Mouse (Mus musculus) forebrain, embryonic 15.5 days (tissue): ENCODE measurements at regions not wholly inside any gene's neighbourhood (a gene's known extent, or its start where the extent isn't known, plus 50 kb on each side); places are given as distances from the start of the nearest gene placed in this dataset.

Experiments
- ATAC-seq: fragments of 200-750 bp; cut with Nextera tagmentation; replicated peaks from 2 replicates; pipeline ENCODE4 v1.8.0; 2017; ENCODE audit warnings: mild to moderate bottlenecking, moderate TSS enrichment, moderate library complexity
- H3K27ac ChIP-seq: fragments of 300-500 bp; sonication (generic); replicated peaks from 2 replicates; pipeline ENCODE4 v1.5.1; 2015; ENCODE audit warnings: mild to moderate bottlenecking, inconsistent platforms
- H3K27me3 ChIP-seq: fragments of 300-500 bp; sonication (generic); 2 replicates; pipeline ENCODE4 v1.6.1; 2015; ENCODE audit warnings: inconsistent platforms
- H3K36me3 ChIP-seq: fragments of 300-500 bp; sonication (generic); 2 replicates; pipeline ENCODE4 v1.6.1; 2015; ENCODE audit warnings: mild to moderate bottlenecking, inconsistent platforms
- H3K4me1 ChIP-seq: fragments of 300-500 bp; sonication (generic); 2 replicates; pipeline ENCODE4 v1.6.1; 2015; ENCODE audit warnings: inconsistent platforms
- H3K4me2 ChIP-seq: fragments of 300-500 bp; sonication (generic); replicated peaks from 2 replicates; pipeline ENCODE4 v1.6.1; 2015; ENCODE audit warnings: mild to moderate bottlenecking, inconsistent platforms
- H3K4me3 ChIP-seq: fragments of 300-500 bp; sonication (generic); 2 replicates; pipeline ENCODE4 v1.5.1; 2015; ENCODE audit warnings: mild to moderate bottlenecking, inconsistent platforms
- H3K9ac ChIP-seq: fragments of 300-500 bp; sonication (generic); replicated peaks from 2 replicates; pipeline ENCODE4 v1.6.1; 2015; ENCODE audit warnings: mild to moderate bottlenecking, inconsistent platforms
- H3K9me3 ChIP-seq: fragments of 300-500 bp; sonication (generic); 2 replicates; pipeline ENCODE4 v1.6.1; 2016; ENCODE audit warnings: inconsistent platforms
- WGBS: fragments of 180-500 bp; shearing (Covaris S2); methylation state at CpG from one replicate; pipeline ENCODE4 v1.1.7; 2015; ENCODE audit warnings: mixed read lengths; 5-methylcytosine and 5-hydroxymethylcytosine counted together

GRCm38 (mm10) chr4:142503761-142504160, 264.6 kb upstream of the Kazn start:
- no peak overlapping the region for H3K4me3 ChIP-seq
- no peak overlapping the region for H3K27ac ChIP-seq
- no peak overlapping the region for H3K4me2 ChIP-seq
- no peaks in the 10 kb centered on the region for H3K36me3 ChIP-seq
- H3K9ac ChIP-seq = no peak overlapping the region
- 92% methylated on average over 15 of the region's 15 CpGs for WGBS
- no peaks in the 10 kb centered on the region for H3K9me3 ChIP-seq
- peaks cover 9% of the 10 kb centered on the region for H3K4me1 ChIP-seq
- H3K27me3 ChIP-seq = no peaks in the 10 kb centered on the region
- ATAC-seq = no peak

- Histone ChIP-seq H3K4me2 (no peak overlapping the region), H3K27ac (no peak overlapping the region), H3K9ac (no peak overlapping the region), H3K27me3 (no peaks in the 10 kb centered on the region), H3K4me1 (peaks cover 9% of the 10 kb centered on the region), H3K4me3 (no peak overlapping the region), H3K36me3 (no peaks in the 10 kb centered on the region), H3K9me3 (no peaks in the 10 kb centered on the region)
- 42% methylated on average over 8 of the region's 8 CpGs for WGBS
- 0 out of 2 replicates have a peak, but pooled peaks have one; percentile 35 for ATAC-seq
Observed at GRCm38 (mm10) chr4:142501177-142501576, 262.0 kb upstream of the Kazn start.

- ATAC-seq = no peak; the same call in 1 of the 2 replicates
- H3K4me1 ChIP-seq = peaks cover 9% of the 10 kb centered on the region
- 54% methylated on average over 7 of the region's 7 CpGs for WGBS
- no peak overlapping the region for H3K4me3 ChIP-seq
- no peak overlapping the region for H3K4me2 ChIP-seq
- no peak overlapping the region for H3K9ac ChIP-seq
- no peak overlapping the region for H3K27ac ChIP-seq
- no peaks in the 10 kb centered on the region for H3K36me3 ChIP-seq
- no peaks in the 10 kb centered on the region for H3K9me3 ChIP-seq
- H3K27me3 ChIP-seq = no peaks in the 10 kb centered on the region
Observed at GRCm38 (mm10) chr4:142500541-142500940, 261.3 kb upstream of the Kazn start.

GRCm38 (mm10) chr4:142496605-142497004, 257.4 kb upstream of the Kazn start:
- H3K9ac ChIP-seq = no peak overlapping the region

GRCm38 (mm10) chr4:142492926-142493492, 253.8 kb upstream of the Kazn start:
- H3K4me3 ChIP-seq = no peak overlapping the region
- no peaks in the 10 kb centered on the region for H3K27me3 ChIP-seq
- H3K4me2 ChIP-seq = no peak overlapping the region
- WGBS = 75% methylated on average over 10 of the region's 10 CpGs
- no peak overlapping the region for H3K27ac ChIP-seq
- no peak for ATAC-seq
- H3K4me1 ChIP-seq = no peaks in the 10 kb centered on the region
- H3K36me3 ChIP-seq = no peaks in the 10 kb centered on the region
- no peaks in the 10 kb centered on the region for H3K9me3 ChIP-seq
- H3K9ac ChIP-seq = no peak overlapping the region

More at GRCm38 (mm10) chr4:142496605-142497004, 257.4 kb upstream of the Kazn start:
- no peak overlapping the region for H3K27ac ChIP-seq
- H3K4me1 ChIP-seq = peaks cover 9% of the 10 kb centered on the region
- 54% methylated on average over 12 of the region's 12 CpGs for WGBS
- no peaks in the 10 kb centered on the region for H3K27me3 ChIP-seq
- H3K4me3 ChIP-seq = no peak overlapping the region
- H3K4me2 ChIP-seq = no peak overlapping the region
- no peak for ATAC-seq
- H3K9me3 ChIP-seq = no peaks in the 10 kb centered on the region
- H3K36me3 ChIP-seq = no peaks in the 10 kb centered on the region

GRCm38 (mm10) chr4:142485784-142486423, 246.7 kb upstream of the Kazn start:
- H3K4me2 ChIP-seq = no peak overlapping the region
- no peaks in the 10 kb centered on the region for H3K9me3 ChIP-seq
- no peaks in the 10 kb centered on the region for H3K36me3 ChIP-seq
- no peak overlapping the region for H3K9ac ChIP-seq
- ATAC-seq = no peak
- 72% methylated on average over 4 of the region's 4 CpGs for WGBS
- no peak overlapping the region for H3K4me3 ChIP-seq
- no peak overlapping the region for H3K27ac ChIP-seq
- H3K4me1 ChIP-seq = no peaks in the 10 kb centered on the region
- H3K27me3 ChIP-seq = no peaks in the 10 kb centered on the region

- H3K27ac ChIP-seq = no peak overlapping the region
- H3K36me3 ChIP-seq = no peaks in the 10 kb centered on the region
- H3K4me1 ChIP-seq = peaks cover 37% of the 10 kb centered on the region
- peak overlapping the region; percentile 6 for H3K9ac ChIP-seq
- WGBS = 56% methylated on average over 10 of the region's 10 CpGs
- H3K9me3 ChIP-seq = no peaks in the 10 kb centered on the region
- H3K4me2 ChIP-seq = peak overlapping the region; percentile 35
- H3K27me3 ChIP-seq = no peaks in the 10 kb centered on the region
- no peak for ATAC-seq
- H3K4me3 ChIP-seq = peak overlapping the region; percentile 29
Observed at GRCm38 (mm10) chr4:142475632-142476031, 236.4 kb upstream of the Kazn start.

GRCm38 (mm10) chr4:142474626-142475025, 235.4 kb upstream of the Kazn start:
- 51% methylated on average over 7 of the region's 7 CpGs for WGBS
- no peaks in the 10 kb centered on the region for H3K9me3 ChIP-seq
- no peak overlapping the region; the same call in 1 of the 2 replicates for H3K9ac ChIP-seq
- no peaks in the 10 kb centered on the region for H3K27me3 ChIP-seq
- peaks cover 37% of the 10 kb centered on the region for H3K4me1 ChIP-seq
- peak overlapping the region; percentile 29; the same call in 1 of the 2 replicates for H3K4me3 ChIP-seq
- no peak overlapping the region for H3K27ac ChIP-seq
- no peaks in the 10 kb centered on the region for H3K36me3 ChIP-seq
- no peak for ATAC-seq
- H3K4me2 ChIP-seq = peak overlapping the region; percentile 35

GRCm38 (mm10) chr4:142474018-142474417, 234.8 kb upstream of the Kazn start:
- Histone ChIP-seq H3K27ac (no peak overlapping the region; the same call in 1 of the 2 replicates), H3K4me1 (peaks cover 37% of the 10 kb centered on the region), H3K27me3 (no peaks in the 10 kb centered on the region), H3K4me3 (0 out of 2 replicates have a peak overlapping the region, but pooled peaks have one; percentile 29), H3K9me3 (no peaks in the 10 kb centered on the region), H3K9ac (no peak overlapping the region), H3K4me2 (peak overlapping the region; percentile 35), H3K36me3 (no peaks in the 10 kb centered on the region)
- 5% methylated on average over 12 of the region's 12 CpGs for WGBS
- ATAC-seq = peak; percentile 70

GRCm38 (mm10) chr4:142473284-142473683, 234.1 kb upstream of the Kazn start:
- H3K27ac ChIP-seq = no peak overlapping the region
- peaks cover 37% of the 10 kb centered on the region for H3K4me1 ChIP-seq
- H3K9ac ChIP-seq = no peak overlapping the region
- no peaks in the 10 kb centered on the region for H3K27me3 ChIP-seq
- WGBS = 62% methylated on average over 8 of the region's 8 CpGs
- no peaks in the 10 kb centered on the region for H3K36me3 ChIP-seq
- H3K4me2 ChIP-seq = peak overlapping the region; percentile 35
- no peak overlapping the region for H3K4me3 ChIP-seq
- no peaks in the 10 kb centered on the region for H3K9me3 ChIP-seq
- ATAC-seq = no peak

- WGBS = 83% methylated on average over 3 of the region's 3 CpGs
- Histone ChIP-seq H3K4me3 (no peak overlapping the region), H3K9ac (no peak overlapping the region), H3K4me1 (peaks cover 41% of the 10 kb centered on the region), H3K9me3 (no peaks in the 10 kb centered on the region), H3K27ac (no peak overlapping the region), H3K27me3 (no peaks in the 10 kb centered on the region), H3K36me3 (no peaks in the 10 kb centered on the region), H3K4me2 (no peak overlapping the region)
- ATAC-seq = no peak
Observed at GRCm38 (mm10) chr4:142472332-142472731, 233.1 kb upstream of the Kazn start.

- Histone ChIP-seq H3K27ac (no peak overlapping the region), H3K27me3 (no peaks in the 10 kb centered on the region), H3K9ac (no peak overlapping the region), H3K4me1 (peaks cover 40% of the 10 kb centered on the region), H3K4me3 (no peak overlapping the region), H3K9me3 (no peaks in the 10 kb centered on the region), H3K36me3 (no peaks in the 10 kb centered on the region), H3K4me2 (no peak overlapping the region)
- no peak for ATAC-seq
- 83% methylated on average over 6 of the region's 6 CpGs for WGBS
Observed at GRCm38 (mm10) chr4:142470784-142471183, 231.6 kb upstream of the Kazn start.
